Mouse (Mus musculus) E14TG2a.4 (cell line): ENCODE measurements around the gene Polr3e.

ENCODE experiments used
- CTCF ChIP-seq: conservative IDR thresholded peaks from 2 replicates; pipeline ENCODE4 v1.5.1; 2014; ENCODE audit warnings: low read length
- NANOG ChIP-seq: IDR thresholded peaks from 2 replicates; pipeline ENCODE4 v1.6.1; 2014; ENCODE audit warnings: borderline replicate concordance, low read length, mixed read lengths

DNA sequence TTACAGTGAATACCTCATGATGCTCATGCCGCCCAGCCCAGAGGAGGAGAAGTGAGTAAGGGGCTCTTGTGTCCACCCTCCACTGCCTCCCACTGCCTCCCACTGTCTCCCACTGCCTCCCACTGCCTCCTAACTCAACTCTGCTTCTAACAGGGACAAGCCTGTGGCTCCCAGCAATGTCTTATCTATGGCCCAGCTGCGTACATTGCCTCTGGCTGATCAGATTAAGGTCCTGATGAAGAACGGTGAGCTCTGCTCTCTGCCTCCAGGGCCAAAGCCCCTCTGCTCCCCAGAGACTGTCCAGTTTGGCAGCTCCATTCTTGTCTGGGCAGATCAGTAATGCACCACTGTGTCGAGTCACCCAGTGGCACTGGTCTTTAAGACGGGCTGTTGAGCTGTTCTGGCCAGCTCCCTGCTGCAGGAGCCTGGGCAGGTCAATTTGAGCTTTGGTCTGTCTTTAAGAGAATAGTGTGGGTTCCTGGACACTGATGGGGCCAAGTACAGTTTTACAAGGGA lies 16.2 kb downstream of the Polr3e start:
- TF ChIP-seq CTCF (no peak), NANOG (no peak)
